21 mouse cellular contexts compared by ENCODE assay signal in genomic region chr10:125696159-125696558, GRCm38 (mm10).
DNase-seq lines count a peak whose midpoint lies in the region; ATAC-seq and TF ChIP-seq lines count a peak whose summit lies in the region.
"Had no signal": no experiment of that assay in that cellular context is flagged by ENCODE, and none has a peak within 500 bp of the region (broad histone marks: within the 10 kb centered on the region; RNA-seq: fewer than 3 reads in every experiment).

No protein-coding gene starts in this region.

- H3K27me3 ChIP-seq in kidney, embryonic 15.5 days = no peaks in the 10 kb centered on the region
- H3K27me3 ChIP-seq in kidney, embryonic 16.5 days (ENCODE audit: insufficient read depth, low read length) = no peaks in the 10 kb centered on the region
- no peaks in the 10 kb centered on the region for H3K27me3 ChIP-seq in kidney, postnatal 0 days (ENCODE audit: insufficient read depth, low read length)
- H3K27me3 ChIP-seq in kidney, embryonic 14.5 days (ENCODE audit: control insufficient read depth, insufficient read depth, low read length) = no peaks in the 10 kb centered on the region
- H3K27me3 ChIP-seq: CH12.LX had no signal

- no peak overlapping the region for H3K4me3 ChIP-seq in kidney, embryonic 15.5 days (replicated peaks)
- no peak overlapping the region for H3K4me3 ChIP-seq in kidney, embryonic 16.5 days (ENCODE audit: low read length)
- H3K4me3 ChIP-seq in kidney, postnatal 0 days (replicated peaks; ENCODE audit: low read depth, low read length) = no peak overlapping the region
- no peak overlapping the region for H3K4me3 ChIP-seq in kidney, embryonic 14.5 days (ENCODE audit: low read length)

- TF ChIP-seq CTCF in kidney, postnatal 0 days (IDR thresholded peaks at IDR 0.05; ENCODE audit: low read depth) = no peak

- no peak overlapping the region for H3K27ac ChIP-seq in kidney, embryonic 15.5 days
- H3K27ac ChIP-seq in kidney, embryonic 16.5 days (ENCODE audit: low read length) = no peak overlapping the region
- no peak overlapping the region for H3K27ac ChIP-seq in kidney, postnatal 0 days
- H3K27ac ChIP-seq in kidney, embryonic 14.5 days (ENCODE audit: low read depth, low read length) = no peak overlapping the region

- H3K36me3 ChIP-seq in kidney, embryonic 15.5 days = no peaks in the 10 kb centered on the region
- no peaks in the 10 kb centered on the region for H3K36me3 ChIP-seq in kidney, embryonic 16.5 days (ENCODE audit: insufficient read depth, low read length)
- H3K36me3 ChIP-seq in kidney, postnatal 0 days (ENCODE audit: insufficient read depth, low read length) = no peaks in the 10 kb centered on the region
- H3K36me3 ChIP-seq in kidney, embryonic 14.5 days (ENCODE audit: control insufficient read depth, insufficient read depth, low read length) = no peaks in the 10 kb centered on the region
- H3K36me3 ChIP-seq: G1E had no signal

- DNase-seq in kidney, adult 9 months = no peak
- no peak for DNase-seq in kidney, postnatal 10 days
- DNase-seq in kidney, postnatal 0 days (ENCODE audit: low spot score) = peak; percentile 54
- DNase-seq: adrenal gland, adult 2 months; adrenal gland, adult 8-10 months; adrenal gland, postnatal 10 days; adrenal gland, postnatal 14 days; adrenal gland, postnatal 25 days; adrenal gland, postnatal 36 days; B cell, adult 2 months; cerebellum, adult 11 months; cerebellum, adult 11-12 months; cerebellum, adult 18-20 months had no signal

- no peaks in the 10 kb centered on the region for H3K9me3 ChIP-seq in kidney, embryonic 15.5 days (replicated peaks)
- H3K9me3 ChIP-seq in kidney, embryonic 16.5 days (ENCODE audit: low read length) = no peaks in the 10 kb centered on the region
- H3K9me3 ChIP-seq in kidney, postnatal 0 days (replicated peaks; ENCODE audit: low read length) = no peaks in the 10 kb centered on the region
- H3K9me3 ChIP-seq in kidney, embryonic 14.5 days (ENCODE audit: control insufficient read depth, low read length) = no peaks in the 10 kb centered on the region

- ATAC-seq in kidney, embryonic 15.5 days (replicated peaks; ENCODE audit: low FRiP score) = peak; percentile 77
- peak; percentile 71; the same call in 1 of the 2 replicates for ATAC-seq in kidney, embryonic 16.5 days (ENCODE audit: low FRiP score, low TSS enrichment)
- peak; percentile 72 for ATAC-seq in kidney, postnatal 0 days (replicated peaks; ENCODE audit: low FRiP score, low read depth)
- ATAC-seq in kidney, embryonic 14.5 days (ENCODE audit: low FRiP score, low TSS enrichment) = no peak
- ATAC-seq: activated CD4-positive, CD25-positive, alpha-beta regulatory T cell, adult 4 months; CD4-positive, CD25-positive, alpha-beta regulatory T cell, adult 4 months; Patski had no signal

- no peak overlapping the region for H3K4me2 ChIP-seq in kidney, embryonic 15.5 days
- no peak overlapping the region for H3K4me2 ChIP-seq in kidney, embryonic 16.5 days (replicated peaks; ENCODE audit: low read depth, low read length)
- no peak overlapping the region for H3K4me2 ChIP-seq in kidney, postnatal 0 days (ENCODE audit: low read length)
- H3K4me2 ChIP-seq in kidney, embryonic 14.5 days (replicated peaks; ENCODE audit: low read depth, low read length) = no peak overlapping the region

- H3K9ac ChIP-seq in kidney, embryonic 15.5 days = no peak overlapping the region
- no peak overlapping the region for H3K9ac ChIP-seq in kidney, embryonic 16.5 days (replicated peaks; ENCODE audit: low read length)
- H3K9ac ChIP-seq in kidney, postnatal 0 days (ENCODE audit: low read depth, low read length) = no peak overlapping the region
- no peak overlapping the region for H3K9ac ChIP-seq in kidney, embryonic 14.5 days (ENCODE audit: low read depth, low read length)

- H3K4me1 ChIP-seq in kidney, embryonic 15.5 days = no peaks in the 10 kb centered on the region
- 0 out of 2 replicates have a peak, but pooled peaks cover 4% of the 10 kb centered on the region for H3K4me1 ChIP-seq in kidney, embryonic 16.5 days (ENCODE audit: insufficient read depth, low read length)
- H3K4me1 ChIP-seq in kidney, postnatal 0 days (replicated peaks; ENCODE audit: insufficient read depth, low read length) = no peaks in the 10 kb centered on the region
- H3K4me1 ChIP-seq in kidney, embryonic 14.5 days (ENCODE audit: control insufficient read depth, insufficient read depth, low read length) = no peaks in the 10 kb centered on the region

- WGBS in kidney, embryonic 15.5 days = 50% methylated on average over 5 of the region's 5 CpGs
- WGBS in kidney, embryonic 16.5 days = 31% methylated on average over 5 of the region's 5 CpGs
- WGBS in kidney, postnatal 0 days = 51% methylated on average over 5 of the region's 5 CpGs
- 38% methylated on average over 5 of the region's 5 CpGs for WGBS in kidney, embryonic 14.5 days
